19 mouse cellular contexts compared by ENCODE assay signal in the genomic region with DNA sequence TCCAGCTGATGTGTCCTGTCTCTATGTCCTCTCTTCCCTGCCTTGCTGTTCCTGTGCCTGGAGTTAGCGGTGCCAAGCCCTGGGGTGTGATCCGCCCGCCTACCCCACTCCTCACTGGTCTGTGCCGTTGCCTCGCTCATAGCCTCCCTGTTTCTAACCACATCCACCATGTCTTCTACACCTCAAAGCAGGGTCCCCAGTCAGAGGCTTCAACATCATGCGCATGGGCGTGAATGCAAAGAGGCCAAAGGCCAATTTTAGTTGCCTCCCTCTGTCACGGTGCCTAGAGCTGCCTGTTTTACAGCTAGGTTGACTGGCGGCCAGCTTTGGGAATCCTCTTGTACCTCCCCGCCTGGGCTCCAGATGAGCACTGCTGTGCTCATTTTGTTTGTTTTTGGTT. TPM values are rescaled to one million over a fixed set of nuclear protein-coding genes. Genes with fewer than 3 reads are reported as not detected.
DNase-seq lines count a peak whose midpoint lies in the region; ATAC-seq and TF ChIP-seq lines count a peak whose summit lies in the region.
"Had no signal": no experiment of that assay in that cellular context is flagged by ENCODE, and none has a peak within 500 bp of the region (broad histone marks: within the 10 kb centered on the region; RNA-seq: fewer than 3 reads in every experiment).

No protein-coding gene starts in this region.

- 75% methylated on average over 10 of the region's 10 CpGs for WGBS in intestine, embryonic 15.5 days
- 61% methylated on average over 10 of the region's 10 CpGs for WGBS in intestine, postnatal 0 days
- WGBS in lung, postnatal 0 days: 62% methylated on average over 10 of the region's 10 CpGs
- 75% methylated on average over 10 of the region's 10 CpGs for WGBS in liver, postnatal 0 days (ENCODE audit: insufficient replicate concordance)

- TF ChIP-seq EP300 in lung, postnatal 0 days (IDR thresholded peaks at IDR 0.05): no peak
- no peak for TF ChIP-seq EP300 in liver, postnatal 0 days (IDR thresholded peaks at IDR 0.05; ENCODE audit: low read depth)

- H3K4me2 ChIP-seq in intestine, embryonic 15.5 days (replicated peaks): no peak overlapping the region
- no peak overlapping the region for H3K4me2 ChIP-seq in intestine, postnatal 0 days (replicated peaks; ENCODE audit: low read depth)
- no peak overlapping the region for H3K4me2 ChIP-seq in lung, postnatal 0 days (replicated peaks; ENCODE audit: low read depth, low read length)
- H3K4me2 ChIP-seq in liver, postnatal 0 days (ENCODE audit: low read depth, low read length): no peak overlapping the region
- H3K4me2 ChIP-seq: embryonic facial prominence, embryonic 12.5 days; forebrain, embryonic 15.5 days; heart, embryonic 13.5 days had no signal

- no peak overlapping the region for H3K9ac ChIP-seq in intestine, embryonic 15.5 days
- no peak overlapping the region for H3K9ac ChIP-seq in intestine, postnatal 0 days (ENCODE audit: low read depth, low read length)
- no peak overlapping the region for H3K9ac ChIP-seq in lung, postnatal 0 days (replicated peaks; ENCODE audit: low read depth)
- no peak overlapping the region for H3K9ac ChIP-seq in liver, postnatal 0 days (replicated peaks)
- H3K9ac ChIP-seq: embryonic facial prominence, embryonic 12.5 days; forebrain, embryonic 15.5 days; heart, embryonic 13.5 days had no signal

- no peaks in the 10 kb centered on the region for H3K27me3 ChIP-seq in intestine, embryonic 15.5 days (replicated peaks)
- H3K27me3 ChIP-seq in intestine, postnatal 0 days (replicated peaks; ENCODE audit: control insufficient read depth, insufficient read depth, low read length): no peaks in the 10 kb centered on the region
- no peaks in the 10 kb centered on the region for H3K27me3 ChIP-seq in lung, postnatal 0 days (replicated peaks; ENCODE audit: insufficient read depth, low read length)
- H3K27me3 ChIP-seq in liver, postnatal 0 days (ENCODE audit: insufficient read depth, low read length): no peaks in the 10 kb centered on the region
- H3K27me3 ChIP-seq: embryonic facial prominence, embryonic 12.5 days; forebrain, embryonic 15.5 days; Patski had no signal

- no peak for DNase-seq in lung, postnatal 0 days (ENCODE audit: low spot score)
- DNase-seq in lung, postnatal 10 days: no peak
- peak; percentile 56 for DNase-seq in T-cell, adult 2 months (ENCODE audit: low spot score)
- no peak for DNase-seq in liver, postnatal 0 days
- no peak for DNase-seq in left cerebral cortex, adult 11 months (ENCODE audit: low spot score)
- no peak for DNase-seq in layer of hippocampus, adult 8-10 months (ENCODE audit: low spot score in 2 of 2)
- DNase-seq: adrenal gland, adult 2 months; adrenal gland, postnatal 25 days; B cell, adult 2 months; cerebellum, adult 9-10 months; cerebellum, postnatal 25 days; gastrocnemius, postnatal 36 days; heart, postnatal 36 days had no signal

- H3K4me1 ChIP-seq in intestine, embryonic 15.5 days (replicated peaks): peaks cover 8% of the 10 kb centered on the region; the same call in 1 of the 2 replicates
- no peaks in the 10 kb centered on the region for H3K4me1 ChIP-seq in intestine, postnatal 0 days (replicated peaks; ENCODE audit: control insufficient read depth, insufficient read depth, low read length)
- no peaks in the 10 kb centered on the region for H3K4me1 ChIP-seq in lung, postnatal 0 days (ENCODE audit: insufficient read depth, low read depth, low read length)
- peaks cover 4% of the 10 kb centered on the region; the same call in 1 of the 2 replicates for H3K4me1 ChIP-seq in liver, postnatal 0 days (ENCODE audit: insufficient read depth)
- H3K4me1 ChIP-seq: forebrain, embryonic 15.5 days had no signal

- no peak for TF ChIP-seq CTCF in intestine, postnatal 0 days (IDR thresholded peaks at IDR 0.05; ENCODE audit: low read depth)
- TF ChIP-seq CTCF in lung, postnatal 0 days (IDR thresholded peaks at IDR 0.05): no peak
- TF ChIP-seq CTCF in liver, postnatal 0 days (IDR thresholded peaks at IDR 0.05; ENCODE audit: low read depth): no peak

- H3K36me3 ChIP-seq in intestine, embryonic 15.5 days: peaks cover 4% of the 10 kb centered on the region; the same call in 1 of the 2 replicates
- peaks cover 9% of the 10 kb centered on the region; the same call in 1 of the 2 replicates for H3K36me3 ChIP-seq in intestine, postnatal 0 days (ENCODE audit: control insufficient read depth, insufficient read depth)
- no peaks in the 10 kb centered on the region for H3K36me3 ChIP-seq in lung, postnatal 0 days (ENCODE audit: insufficient read depth, low read length)
- peaks cover 47% of the 10 kb centered on the region for H3K36me3 ChIP-seq in liver, postnatal 0 days (replicated peaks; ENCODE audit: insufficient read depth, low read length)
- H3K36me3 ChIP-seq: forebrain, embryonic 15.5 days had no signal

- peak; percentile 19; the same call in 1 of the 2 replicates for ATAC-seq in intestine, embryonic 15.5 days
- ATAC-seq in intestine, postnatal 0 days: no peak
- ATAC-seq in lung, postnatal 0 days: no peak
- ATAC-seq in liver, postnatal 0 days: peak; percentile 18; the same call in 1 of the 2 replicates
- ATAC-seq: forebrain, embryonic 15.5 days; Patski had no signal

- H3K4me3 ChIP-seq in intestine, embryonic 15.5 days (replicated peaks): no peak overlapping the region
- no peak overlapping the region for H3K4me3 ChIP-seq in intestine, postnatal 0 days (ENCODE audit: low read depth, low read length)
- H3K4me3 ChIP-seq in lung, postnatal 0 days (ENCODE audit: low read depth, low read length): no peak overlapping the region
- H3K4me3 ChIP-seq in liver, postnatal 0 days (ENCODE audit: low read depth, low read length): no peak overlapping the region
- H3K4me3 ChIP-seq: embryonic facial prominence, embryonic 12.5 days; forebrain, embryonic 15.5 days; heart, embryonic 13.5 days had no signal

- H3K27ac ChIP-seq in intestine, embryonic 15.5 days: no peak overlapping the region
- no peak overlapping the region for H3K27ac ChIP-seq in intestine, postnatal 0 days (ENCODE audit: low read depth, low read length)
- H3K27ac ChIP-seq in lung, postnatal 0 days (ENCODE audit: low read length): peak overlapping the region; percentile 92
- H3K27ac ChIP-seq in liver, postnatal 0 days (ENCODE audit: low read depth): no peak overlapping the region
- H3K27ac ChIP-seq: embryonic facial prominence, embryonic 12.5 days; forebrain, embryonic 15.5 days; heart, embryonic 13.5 days had no signal

- no peaks in the 10 kb centered on the region for H3K9me3 ChIP-seq in intestine, embryonic 15.5 days
- H3K9me3 ChIP-seq in intestine, postnatal 0 days (ENCODE audit: control insufficient read depth): no peaks in the 10 kb centered on the region
- no peaks in the 10 kb centered on the region for H3K9me3 ChIP-seq in lung, postnatal 0 days (ENCODE audit: low read length)
- no peaks in the 10 kb centered on the region for H3K9me3 ChIP-seq in liver, postnatal 0 days (ENCODE audit: low read length)
- H3K9me3 ChIP-seq: embryonic facial prominence, embryonic 12.5 days; forebrain, embryonic 15.5 days; heart, embryonic 13.5 days had no signal

RNA-seq across cellular contexts. Expression of gene Asap3, which starts 10.0 kb away (rescaled TPM):
- 4.6 and 5.4 TPM in 2 replicates for polyA plus RNA-seq in intestine, embryonic 15.5 days (2015; fragmentation: Nextera tagmentation; extraction: Ambion mirVana)
- 0.95 and 1.1 TPM in 2 replicates for polyA plus RNA-seq in intestine, postnatal 0 days (2015; fragmentation: Nextera tagmentation; extraction: Ambion mirVana)
- 5.4 and 5.5 TPM in 2 replicates for polyA plus RNA-seq in lung, postnatal 0 days (2015; fragmentation: Nextera tagmentation; extraction: Ambion mirVana)
- polyA plus RNA-seq in liver, postnatal 0 days (2015; fragmentation: Nextera tagmentation; extraction: Ambion mirVana): 4.5 and 4.8 TPM in 2 replicates
- total RNA-seq in layer of hippocampus, adult 8-10 months (2022): 1 to 10 TPM; 2.5 to 6.3 (median 4.6) TPM

RNA-seq across cellular contexts. Expression of gene E2f2, which starts 24.0 kb away (rescaled TPM):
- 8.1 and 9.8 TPM in 2 replicates for polyA plus RNA-seq in intestine, embryonic 15.5 days (2015; fragmentation: Nextera tagmentation; extraction: Ambion mirVana)
- 4.1 and 4.2 TPM in 2 replicates for polyA plus RNA-seq in intestine, postnatal 0 days (2015; fragmentation: Nextera tagmentation; extraction: Ambion mirVana)
- 17.8 and 19.1 TPM in 2 replicates for polyA plus RNA-seq in lung, postnatal 0 days (2015; fragmentation: Nextera tagmentation; extraction: Ambion mirVana)
- 48.6 and 50.2 TPM in 2 replicates for polyA plus RNA-seq in liver, postnatal 0 days (2015; fragmentation: Nextera tagmentation; extraction: Ambion mirVana)
- 1 to 10 TPM in 2 of 4 experiments, under 1 TPM in 2; 0.57 to 1.2 (median 0.98) TPM for total RNA-seq in layer of hippocampus, adult 8-10 months (2022)

RNA-seq across cellular contexts. Expression of gene Tcea3, which starts 51.3 kb away (rescaled TPM):
- 18.3 and 19.0 TPM in 2 replicates for polyA plus RNA-seq in intestine, embryonic 15.5 days (2015; fragmentation: Nextera tagmentation; extraction: Ambion mirVana)
- polyA plus RNA-seq in intestine, postnatal 0 days (2015; fragmentation: Nextera tagmentation; extraction: Ambion mirVana): 23.6 and 25.0 TPM in 2 replicates
- 26.8 and 29.1 TPM in 2 replicates for polyA plus RNA-seq in lung, postnatal 0 days (2015; fragmentation: Nextera tagmentation; extraction: Ambion mirVana)
- 37.6 and 41.7 TPM in 2 replicates for polyA plus RNA-seq in liver, postnatal 0 days (2015; fragmentation: Nextera tagmentation; extraction: Ambion mirVana)
- total RNA-seq in layer of hippocampus, adult 8-10 months (2022): under 1 TPM in 3 of 4 experiments, not detected in 1; 0.45 to 0.94 (median 0.64) TPM

RNA-seq across cellular contexts. Expression of gene Id3, which starts 52.9 kb away (rescaled TPM):
- 269 and 285 TPM in 2 replicates for polyA plus RNA-seq in intestine, embryonic 15.5 days (2015; fragmentation: Nextera tagmentation; extraction: Ambion mirVana)
- polyA plus RNA-seq in intestine, postnatal 0 days (2015; fragmentation: Nextera tagmentation; extraction: Ambion mirVana): 106 and 118 TPM in 2 replicates
- polyA plus RNA-seq in lung, postnatal 0 days (2015; fragmentation: Nextera tagmentation; extraction: Ambion mirVana): 430 and 477 TPM in 2 replicates
- 77.3 and 79.1 TPM in 2 replicates for polyA plus RNA-seq in liver, postnatal 0 days (2015; fragmentation: Nextera tagmentation; extraction: Ambion mirVana)
- total RNA-seq in layer of hippocampus, adult 8-10 months (2022): 10 to 100 TPM; 40.5 to 59.5 (median 48.7) TPM

Comparison
In these comparisons a context has a peak if more than half of its experiments do, and no peak if none do; other contexts are left out.
1. ATAC-seq: peak in intestine, embryonic 15.5 days (single experiment) and liver, postnatal 0 days (single experiment); none in intestine, postnatal 0 days (single experiment) and lung, postnatal 0 days (single experiment).